Mouse (Mus musculus) stomach, embryonic 16.5 days (tissue): ENCODE data around the gene Dppa1. TPM values are rescaled to one million over a fixed set of nuclear protein-coding genes. Genes with fewer than 3 reads are reported as not detected.

Experiments
- ATAC-seq: fragments of 200-750 bp; cut with Nextera tagmentation; 2 replicates; pipeline ENCODE4 v1.8.0; 2017; ENCODE audit warnings: moderate number of reproducible peaks, moderate TSS enrichment; ENCODE audit not compliant: insufficient read depth, low FRiP score
- H3K27ac ChIP-seq: fragments of 300-500 bp; sonication (generic); 2 replicates; pipeline ENCODE4 v1.5.1; 2014; ENCODE audit warnings: low read length
- H3K27me3 ChIP-seq: fragments of 300-500 bp; sonication (generic); 2 replicates; pipeline ENCODE4 v1.6.1; 2014; ENCODE audit warnings: low read length, control low read depth, mixed read lengths; ENCODE audit not compliant: control insufficient read depth, insufficient read depth
- H3K36me3 ChIP-seq: fragments of 300-500 bp; sonication (generic); 2 replicates; pipeline ENCODE4 v1.6.1; 2014; ENCODE audit warnings: low read length; ENCODE audit not compliant: control insufficient read depth, insufficient read depth
- H3K4me1 ChIP-seq: fragments of 300-500 bp; sonication (generic); 2 replicates; pipeline ENCODE4 v1.6.1; 2014; ENCODE audit warnings: low read length, control low read depth, mixed read lengths; ENCODE audit not compliant: control insufficient read depth, insufficient read depth
- H3K4me2 ChIP-seq: fragments of 300-500 bp; sonication (generic); 2 replicates; pipeline ENCODE4 v1.6.1; 2014; ENCODE audit warnings: low read depth, low read length, mixed read lengths
- H3K4me3 ChIP-seq: fragments of 300-500 bp; sonication (generic); replicated peaks from 2 replicates; pipeline ENCODE4 v1.5.1; 2014; ENCODE audit warnings: mild to moderate bottlenecking, low read length
- H3K9ac ChIP-seq: fragments of 300-500 bp; sonication (generic); 2 replicates; pipeline ENCODE4 v1.6.1; 2014; ENCODE audit warnings: low read length
- H3K9me3 ChIP-seq: fragments of 300-500 bp; sonication (generic); replicated peaks from 2 replicates; pipeline ENCODE4 v1.6.1; 2016; ENCODE audit warnings: low read length, control low read depth; ENCODE audit not compliant: control insufficient read depth
- WGBS: fragments of 180-500 bp; shearing (Covaris S2); extraction: QIAGEN DNeasy Blood & Tissue Kit; methylation state at CpG from one replicate; pipeline ENCODE4 v1.1.7; 2014; 5-methylcytosine and 5-hydroxymethylcytosine counted together
- polyA plus RNA-seq: library from polyadenylated mRNA; unstranded; fragments of >200 nt; fragmentation: Nextera tagmentation; extraction: Ambion mirVana; gene quantifications from 2 replicates; pipeline ENCODE4 v1.2.1, GENCODE M21; 2015

The Dppa1 gene
- polyA plus RNA-seq, 1 experiment from 2014 or later = not detected

DNA sequence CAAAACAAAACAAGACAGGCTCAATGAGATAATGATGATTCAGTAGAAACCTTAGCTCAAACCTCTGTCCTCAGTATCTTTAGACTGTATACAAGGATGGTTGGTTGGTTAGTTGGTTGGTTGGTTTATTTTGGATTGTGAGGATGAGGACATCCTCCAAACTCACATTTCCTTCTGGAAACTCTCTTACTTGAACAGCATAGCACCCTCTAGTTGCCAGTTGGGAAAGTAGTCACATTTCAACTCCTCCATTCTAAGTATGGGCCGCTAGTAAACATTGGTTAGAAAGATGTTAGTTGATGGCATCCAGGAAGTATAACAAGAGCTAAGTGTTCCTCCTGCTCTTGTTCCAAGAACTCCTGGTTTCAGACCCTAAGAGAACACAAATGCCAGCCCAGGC, 60.0 kb downstream of the Dppa1 start:
- Histone ChIP-seq H3K9me3 (no peaks in the 10 kb centered on the region), H3K27ac (no peak overlapping the region), H3K4me3 (no peak overlapping the region), H3K36me3 (no peaks in the 10 kb centered on the region), H3K4me2 (no peak overlapping the region), H3K4me1 (no peaks in the 10 kb centered on the region), H3K27me3 (no peaks in the 10 kb centered on the region), H3K9ac (no peak overlapping the region)
- no peak for ATAC-seq
- 83% methylated on average over 1 of the region's 1 CpGs for WGBS

GRCm38 (mm10) chr11:46565967-46566366, 63.1 kb downstream of the Dppa1 start:
- ATAC-seq = no peak
- 91% methylated on average over 2 of the region's 2 CpGs for WGBS

DNA sequence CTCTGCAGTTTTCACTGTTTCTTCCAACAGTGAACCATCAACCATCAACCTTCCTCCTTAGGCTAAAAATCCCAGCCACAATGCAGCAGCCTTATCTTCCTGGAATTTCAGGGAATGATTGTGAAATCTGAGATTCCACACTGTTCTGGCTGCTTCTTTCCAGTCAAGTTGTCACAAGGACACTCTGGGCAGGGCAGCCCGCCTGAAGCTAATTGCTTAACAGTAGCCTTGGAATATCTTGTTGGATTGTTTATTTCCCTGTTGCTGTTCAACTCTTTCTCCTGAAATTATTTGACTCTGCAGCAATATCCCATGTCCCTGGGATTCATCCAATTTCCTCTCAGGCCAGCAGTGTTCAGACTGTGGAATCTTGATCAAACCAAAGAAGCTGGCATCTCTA, 64.4 kb downstream of the Dppa1 start:
- H3K4me1 ChIP-seq = no peaks in the 10 kb centered on the region
- H3K9me3 ChIP-seq = no peaks in the 10 kb centered on the region
- H3K4me2 ChIP-seq = no peak overlapping the region
- no peak overlapping the region for H3K4me3 ChIP-seq
- 70% methylated on average over 1 of the region's 1 CpGs for WGBS
- ATAC-seq = no peak
- H3K9ac ChIP-seq = no peak overlapping the region
- H3K36me3 ChIP-seq = no peaks in the 10 kb centered on the region
- no peaks in the 10 kb centered on the region for H3K27me3 ChIP-seq
- no peak overlapping the region for H3K27ac ChIP-seq

More at GRCm38 (mm10) chr11:46565967-46566366, 63.1 kb downstream of the Dppa1 start:
- no peak overlapping the region for H3K4me2 ChIP-seq
- no peaks in the 10 kb centered on the region for H3K4me1 ChIP-seq
- H3K9ac ChIP-seq = no peak overlapping the region
- no peak overlapping the region for H3K27ac ChIP-seq
- no peaks in the 10 kb centered on the region for H3K36me3 ChIP-seq
- no peaks in the 10 kb centered on the region for H3K27me3 ChIP-seq
- H3K4me3 ChIP-seq = no peak overlapping the region
- no peaks in the 10 kb centered on the region for H3K9me3 ChIP-seq

DNA sequence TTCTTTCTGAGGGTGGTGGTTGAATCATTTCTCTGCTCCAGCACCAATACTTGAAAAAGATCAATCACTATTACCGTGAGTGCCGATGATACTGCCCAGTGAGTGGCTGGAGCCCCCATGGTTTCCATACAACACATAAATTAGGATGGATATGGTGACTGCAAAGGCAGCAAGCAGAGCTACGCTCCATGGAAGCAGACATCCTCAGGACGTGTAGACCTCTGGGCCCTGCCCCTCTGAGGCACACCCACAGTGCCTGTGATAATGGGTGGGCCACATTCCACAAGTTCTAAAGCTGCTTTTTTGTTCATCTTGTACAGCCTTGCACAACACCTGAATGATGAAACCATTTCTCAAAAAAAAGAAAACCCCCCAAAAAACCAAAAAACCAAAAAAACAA, 68.0 kb downstream of the Dppa1 start:
- Histone ChIP-seq H3K36me3 (no peaks in the 10 kb centered on the region), H3K27me3 (no peaks in the 10 kb centered on the region), H3K9ac (no peak overlapping the region), H3K4me3 (no peak overlapping the region), H3K27ac (no peak overlapping the region), H3K9me3 (no peaks in the 10 kb centered on the region), H3K4me2 (no peak overlapping the region), H3K4me1 (no peaks in the 10 kb centered on the region)
- no peak for ATAC-seq
- 75% methylated on average over 4 of the region's 4 CpGs for WGBS

Other genes starting within 250 kb of the Dppa1 start
- gene Itk, start 239.7 kb downstream of the Dppa1 start, polyA plus RNA-seq = 0.32 and 0.49 TPM in 2 replicates
- not detected in 2 replicates for gene Fam71b, start 232.7 kb downstream of the Dppa1 start, polyA plus RNA-seq
- gene Med7, start 192.3 kb downstream of the Dppa1 start, polyA plus RNA-seq = 49.4 and 60.3 TPM in 2 replicates
- 0.17 and 0.19 TPM in 2 replicates for gene Havcr2, start 174.3 kb downstream of the Dppa1 start, polyA plus RNA-seq
- not detected in 2 replicates for gene Gm12169, start 105.0 kb downstream of the Dppa1 start, polyA plus RNA-seq
- gene BC053393, start 57.7 kb downstream of the Dppa1 start, polyA plus RNA-seq = not detected in 2 replicates
- gene Timd2, start 77.8 kb upstream of the Dppa1 start, polyA plus RNA-seq = 2.1 and 3.3 TPM in 2 replicates
- gene Havcr1, start 105.8 kb upstream of the Dppa1 start, polyA plus RNA-seq = not detected in 2 replicates
- gene Timd4, start 181.5 kb upstream of the Dppa1 start, polyA plus RNA-seq = 0.47 and 0.66 TPM in 2 replicates